Mouse (Mus musculus) heart, embryonic 14.5 days (tissue): ENCODE measurements around the gene Fam161a. TPM values are rescaled to one million over a fixed set of nuclear protein-coding genes. Genes with fewer than 3 reads are reported as not detected.
"Not testable (repeated sequence)": the region's sequence is repeated elsewhere in the genome, so short reads cannot be mapped to it uniquely, and the experiment has no call there.

ENCODE experiments used
- ATAC-seq: fragments of 200-750 bp; cut with Nextera tagmentation; 2 replicates; pipeline ENCODE4 v1.8.0; 2017; ENCODE audit warnings: low read depth, moderate TSS enrichment; ENCODE audit not compliant: insufficient number of reproducible peaks, insufficient read depth, low FRiP score
- H3K27ac ChIP-seq, 2 experiments: fragments of 200-500 bp in 1 of 2; fragments of 300-500 bp in 1 of 2; sonication (generic) in 1 of 2; replicated peaks in 1 of 2; 2 replicates each; pipeline ENCODE4 v1.5.1; 2012 to 2014; ENCODE audit warnings: low read depth in 2 of 2, low read length in 2 of 2, control low read depth in 1 of 2, mild to moderate bottlenecking in 1 of 2, mixed read lengths in 1 of 2; ENCODE audit not compliant: control insufficient read depth in 1 of 2, insufficient read depth in 1 of 2
- H3K27me3 ChIP-seq: fragments of 300-500 bp; sonication (generic); 2 replicates; pipeline ENCODE4 v1.6.1; 2014; ENCODE audit warnings: mild to moderate bottlenecking, low read length, control low read depth; ENCODE audit not compliant: control insufficient read depth, insufficient read depth
- H3K36me3 ChIP-seq: fragments of 300-500 bp; sonication (generic); 2 replicates; pipeline ENCODE4 v1.6.1; 2014; ENCODE audit warnings: mild to moderate bottlenecking, control low read depth, low read length, mixed read lengths; ENCODE audit not compliant: control insufficient read depth, insufficient read depth
- H3K4me1 ChIP-seq, 2 experiments: fragments of 200-500 bp in 1 of 2; fragments of 300-500 bp in 1 of 2; sonication (generic) in 1 of 2; 2 replicates each; pipeline ENCODE4 v1.6.1; 2012 to 2014; ENCODE audit warnings: low read length in 2 of 2, control low read depth in 1 of 2, mixed read lengths in 1 of 2; ENCODE audit not compliant: control insufficient read depth in 2 of 2, insufficient read depth in 2 of 2
- H3K4me2 ChIP-seq: fragments of 300-500 bp; sonication (generic); 2 replicates; pipeline ENCODE4 v1.6.1; 2014; ENCODE audit warnings: mild to moderate bottlenecking, low read length
- H3K4me3 ChIP-seq, 2 experiments: fragments of 200-500 bp in 1 of 2; fragments of 300-500 bp in 1 of 2; sonication (generic) in 1 of 2; 2 replicates each; pipeline ENCODE4 v1.5.1; 2012 to 2014; ENCODE audit warnings: low read length in 2 of 2, mild to moderate bottlenecking in 2 of 2, control low read depth in 1 of 2, low read depth in 1 of 2, moderate library complexity in 1 of 2; ENCODE audit not compliant: control insufficient read depth in 1 of 2, insufficient read depth in 1 of 2
- H3K9ac ChIP-seq: fragments of 300-500 bp; sonication (generic); 2 replicates; pipeline ENCODE4 v1.6.1; 2014; ENCODE audit warnings: mild to moderate bottlenecking, low read length
- H3K9me3 ChIP-seq: fragments of 300-500 bp; sonication (generic); 2 replicates; pipeline ENCODE4 v1.6.1; 2016; ENCODE audit warnings: low read length, control low read depth; ENCODE audit not compliant: control insufficient read depth
- WGBS: fragments of 180-500 bp; shearing (Covaris S2); extraction: QIAGEN DNeasy Blood & Tissue Kit; methylation state at CpG from one replicate; pipeline ENCODE4 v1.1.7; 2014; 5-methylcytosine and 5-hydroxymethylcytosine counted together
- polyA plus RNA-seq: library from polyadenylated mRNA; unstranded; fragments of >200 nt; fragmentation: Nextera tagmentation; extraction: Ambion mirVana; gene quantifications from 2 replicates; pipeline ENCODE4 v1.2.1, GENCODE M21; 2014

Fam161a gene
- polyA plus RNA-seq, 1 experiment from 2014 or later = 2.8 TPM

- H3K9me3 ChIP-seq = no peaks in the 10 kb centered on the region
- no peak for ATAC-seq
- H3K4me2 ChIP-seq = no peak overlapping the region
- WGBS = 52% methylated on average over 4 of the region's 4 CpGs
- H3K9ac ChIP-seq = no peak overlapping the region
- H3K4me3 ChIP-seq = no peak overlapping the region
- H3K4me1 ChIP-seq = peaks cover 0 to 6% of the 10 kb centered on the region in 2 experiments; a peak in 1 of 4 replicates
- H3K36me3 ChIP-seq = no peaks in the 10 kb centered on the region
- peaks cover 4% of the 10 kb centered on the region; the same call in 1 of the 2 replicates for H3K27me3 ChIP-seq
- H3K27ac ChIP-seq = no peak overlapping the region
Measured at GRCm38 (mm10) chr11:23052353-23052752, 45.0 kb downstream of the Fam161a start.

DNA sequence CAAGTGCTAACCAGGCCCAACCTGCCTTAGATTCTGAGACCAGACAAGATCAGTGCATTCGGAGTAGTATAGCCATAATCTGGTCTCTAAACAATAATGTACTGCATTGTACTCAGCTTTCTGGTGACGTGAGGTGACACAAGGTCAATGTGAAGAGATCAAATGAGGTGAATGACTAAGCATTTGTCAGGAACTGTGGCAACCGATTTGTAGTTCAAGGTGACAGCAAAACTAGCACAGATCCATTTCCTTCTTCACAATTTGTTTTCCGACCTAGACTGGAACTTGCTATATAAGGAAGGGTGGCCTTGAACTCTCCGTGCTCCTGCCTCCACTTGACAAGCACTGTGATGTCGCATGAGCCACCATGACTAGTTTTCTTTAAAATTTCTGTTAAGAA lies 55.8 kb downstream of the Fam161a start:
- 67% methylated on average over 6 of the region's 6 CpGs for WGBS
- Histone ChIP-seq H3K27ac (no peak overlapping the region), H3K27me3 (no peaks in the 10 kb centered on the region), H3K4me1 (peaks cover under 1 to 3% of the 10 kb centered on the region in 2 experiments; a peak in 1 of 4 replicates), H3K9ac (no peak overlapping the region), H3K9me3 (no peaks in the 10 kb centered on the region), H3K4me3 (no peak overlapping the region), H3K4me2 (no peak overlapping the region), H3K36me3 (no peaks in the 10 kb centered on the region)
- ATAC-seq = no peak

DNA sequence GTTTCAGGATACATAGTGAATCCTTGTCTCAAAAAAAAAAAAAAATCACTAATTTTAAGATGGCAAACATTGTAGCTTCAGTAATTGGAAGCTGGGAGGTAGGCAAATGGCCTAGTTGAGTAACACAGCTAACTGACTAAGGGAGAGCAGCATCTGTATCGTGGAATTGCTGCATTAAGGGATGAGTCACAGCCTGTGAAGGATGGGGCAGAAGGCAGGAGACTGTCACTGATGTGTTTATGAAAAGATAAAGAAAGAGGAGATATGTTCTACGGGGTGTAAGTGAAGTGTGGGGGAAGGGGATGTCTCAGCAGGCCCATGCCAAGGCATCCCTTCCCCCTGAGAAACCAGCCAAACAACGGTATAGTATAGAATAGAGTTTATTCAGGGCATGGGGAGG lies 56.5 kb downstream of the Fam161a start:
- peaks cover 2 to 3% of the 10 kb centered on the region in 2 experiments; a peak in 1 of 4 replicates for H3K4me1 ChIP-seq
- no peaks in the 10 kb centered on the region for H3K36me3 ChIP-seq
- no peak overlapping the region for H3K27ac ChIP-seq
- no peak overlapping the region for H3K4me2 ChIP-seq
- H3K9ac ChIP-seq = no peak overlapping the region
- H3K9me3 ChIP-seq = no peaks in the 10 kb centered on the region
- H3K27me3 ChIP-seq = no peaks in the 10 kb centered on the region
- H3K4me3 ChIP-seq = no peak overlapping the region
- ATAC-seq = no peak
- 40% methylated on average over 3 of the region's 3 CpGs for WGBS

DNA sequence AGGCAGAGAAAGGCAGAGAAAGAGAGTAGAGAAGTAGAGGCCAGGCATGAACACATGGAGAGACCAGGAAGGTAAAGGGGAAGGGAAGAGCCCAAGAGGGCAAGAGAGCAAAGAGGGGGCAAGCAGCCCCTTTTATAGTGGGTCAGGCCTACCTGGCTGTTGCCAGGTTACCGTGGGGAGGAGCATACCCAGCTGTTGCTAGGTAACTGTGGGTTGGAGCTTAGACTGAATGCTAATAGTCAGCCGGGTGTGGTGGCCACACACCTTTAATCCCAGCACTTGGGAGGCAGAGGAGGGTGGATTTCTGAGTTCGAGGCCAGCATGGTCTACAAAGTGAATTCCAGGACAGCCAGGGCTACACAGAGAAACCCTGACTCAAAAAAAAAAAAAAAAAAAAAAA lies 56.9 kb downstream of the Fam161a start:
- H3K4me2 ChIP-seq, H3K4me3 ChIP-seq, H3K4me1 ChIP-seq, H3K9ac ChIP-seq, H3K36me3 ChIP-seq, H3K27ac ChIP-seq, H3K9me3 ChIP-seq, H3K27me3 ChIP-seq, ATAC-seq: not testable (repeated sequence)
- WGBS = 39% methylated on average over 3 of the region's 3 CpGs

- H3K27ac ChIP-seq = no peak overlapping the region
- no peak overlapping the region for H3K4me3 ChIP-seq
- H3K9me3 ChIP-seq = no peaks in the 10 kb centered on the region
- no peak overlapping the region for H3K9ac ChIP-seq
- no peaks in the 10 kb centered on the region for H3K27me3 ChIP-seq
- H3K4me1 ChIP-seq = peaks cover 2 to 3% of the 10 kb centered on the region in 2 experiments; a peak in 1 of 4 replicates
- ATAC-seq = no peak
- H3K4me2 ChIP-seq = no peak overlapping the region
- WGBS = 82% methylated on average over 2 of the region's 2 CpGs
- no peaks in the 10 kb centered on the region for H3K36me3 ChIP-seq
Measured at GRCm38 (mm10) chr11:23065167-23065668, 57.9 kb downstream of the Fam161a start.

DNA sequence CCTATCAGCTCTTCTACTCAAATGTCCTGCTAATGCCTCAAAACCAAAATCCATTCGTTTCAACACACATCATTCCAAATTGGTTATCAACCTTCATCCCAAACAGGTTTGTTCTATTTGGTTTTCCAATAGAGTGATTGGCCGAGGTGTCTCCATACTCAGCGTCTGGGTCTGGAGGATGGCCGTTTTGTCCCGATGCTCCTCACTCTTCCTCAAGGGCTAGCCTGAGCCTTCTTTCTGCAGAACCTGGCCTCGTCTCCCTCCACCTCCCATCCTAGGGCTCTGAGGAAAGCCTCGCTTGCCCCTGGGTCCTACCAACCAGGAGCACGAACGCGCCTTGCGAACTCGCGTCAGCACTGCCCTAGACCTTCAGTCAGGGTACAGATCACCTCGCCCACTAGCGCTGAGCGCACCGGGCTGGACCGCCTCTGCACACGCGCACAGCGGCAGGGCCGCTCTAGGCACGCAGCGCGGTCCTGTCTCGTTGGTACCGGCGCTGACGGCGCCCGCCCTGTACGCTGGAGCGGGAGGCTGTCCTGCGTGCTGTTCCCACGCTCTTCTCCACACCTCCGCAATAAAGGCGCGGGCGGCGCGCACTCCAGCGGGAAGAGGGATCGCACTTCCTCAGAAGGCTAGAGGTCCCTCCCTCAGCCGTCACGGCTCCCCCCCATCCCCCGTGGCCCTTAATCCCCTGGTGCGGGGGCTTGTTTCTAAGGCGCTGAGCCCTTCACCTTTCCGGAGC lies 60.2 kb downstream of the Fam161a start:
- Histone ChIP-seq H3K9me3 (no peaks in the 10 kb centered on the region), H3K9ac (peak overlapping the region; percentile 81), H3K27me3 (no peaks in the 10 kb centered on the region), H3K36me3 (no peaks in the 10 kb centered on the region), H3K4me1 (peaks cover 2 to 3% of the 10 kb centered on the region in 2 experiments; a peak in 1 of 4 replicates), H3K27ac (peak overlapping the region; percentile 5 to 58; a peak in 2 of 4 replicates), H3K4me2 (peak overlapping the region; percentile 78), H3K4me3 (peak overlapping the region; percentile 54 to 68)
- peak; percentile 98 for ATAC-seq
- under 1% methylated on average over 47 of the region's 49 CpGs for WGBS

GRCm38 (mm10) chr11:23068201-23068600 lies 60.9 kb downstream of the Fam161a start:
- Histone ChIP-seq H3K36me3 (no peaks in the 10 kb centered on the region), H3K4me1 (peaks cover 2 to 3% of the 10 kb centered on the region in 2 experiments; a peak in 1 of 4 replicates), H3K4me3 (peak overlapping the region; percentile 54 to 68), H3K27ac (0 out of 4 replicates have a peak overlapping the region, but pooled peaks of 1 of the 2 experiments have one; percentile 6), H3K9ac (peak overlapping the region; percentile 81), H3K9me3 (no peaks in the 10 kb centered on the region), H3K27me3 (no peaks in the 10 kb centered on the region), H3K4me2 (peak overlapping the region; percentile 78)
- ATAC-seq = no peak
- WGBS = 8% methylated on average over 10 of the region's 10 CpGs
